In the genomic region with DNA sequence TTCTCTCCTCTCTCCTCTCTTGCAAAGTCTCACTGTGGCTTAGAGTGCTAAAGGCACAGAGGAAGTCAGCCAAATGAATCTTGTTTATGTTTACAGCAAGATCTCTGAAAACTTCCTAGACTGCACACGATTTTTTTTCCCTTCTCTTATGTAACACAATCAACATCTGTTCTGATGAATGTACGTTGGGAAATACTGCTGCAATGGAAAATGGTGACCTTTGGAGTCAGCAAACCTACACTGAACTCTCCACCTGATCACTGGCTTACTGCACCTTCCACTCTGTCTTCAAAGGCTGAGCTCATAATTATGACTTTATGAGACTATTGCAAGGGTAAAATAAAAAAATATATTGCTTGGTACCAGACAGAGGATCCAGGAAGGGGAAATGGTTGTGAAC, we compare ENCODE assay signal across 21 mouse cellular contexts. TPM values are rescaled to one million over a fixed set of nuclear protein-coding genes. Genes with fewer than 3 reads are reported as not detected.
DNase-seq lines count a peak whose midpoint lies in the region; ATAC-seq and TF ChIP-seq lines count a peak whose summit lies in the region.
"Had no signal": no experiment of that assay in that cellular context is flagged by ENCODE, and none has a peak within 500 bp of the region (broad histone marks: within the 10 kb centered on the region; RNA-seq: fewer than 3 reads in every experiment).

No protein-coding gene starts in this region.

- H3K9ac ChIP-seq in kidney, embryonic 14.5 days (ENCODE audit: low read depth, low read length), result no peak overlapping the region; the same call in 1 of the 2 replicates
- H3K9ac ChIP-seq in lung, embryonic 14.5 days, result no peak overlapping the region
- no peak overlapping the region for H3K9ac ChIP-seq in midbrain, embryonic 16.5 days (ENCODE audit: low read depth, low read length)
- H3K9ac ChIP-seq: heart, embryonic 13.5 days; hindbrain, embryonic 14.5 days; neural tube, embryonic 15.5 days; stomach, embryonic 15.5 days had no signal

- WGBS in kidney, embryonic 14.5 days, result 44% methylated on average over 2 of the region's 2 CpGs
- WGBS in lung, embryonic 14.5 days, result 23% methylated on average over 2 of the region's 2 CpGs
- WGBS in large intestine, adult 2 months, result 4% methylated on average over 2 of the region's 2 CpGs
- 81% methylated on average over 2 of the region's 2 CpGs for WGBS in midbrain, embryonic 16.5 days

- H3K36me3 ChIP-seq in kidney, embryonic 14.5 days (ENCODE audit: control insufficient read depth, insufficient read depth, low read length), result no peaks in the 10 kb centered on the region
- no peaks in the 10 kb centered on the region for H3K36me3 ChIP-seq in lung, embryonic 14.5 days (ENCODE audit: insufficient read depth)
- no peaks in the 10 kb centered on the region for H3K36me3 ChIP-seq in midbrain, embryonic 16.5 days (ENCODE audit: control insufficient read depth, insufficient read depth, low read length)
- H3K36me3 ChIP-seq: heart, embryonic 13.5 days; neural tube, embryonic 15.5 days; stomach, embryonic 15.5 days had no signal

- H3K4me2 ChIP-seq in kidney, embryonic 14.5 days (replicated peaks; ENCODE audit: low read depth, low read length), result no peak overlapping the region
- no peak overlapping the region for H3K4me2 ChIP-seq in lung, embryonic 14.5 days
- no peak overlapping the region for H3K4me2 ChIP-seq in midbrain, embryonic 16.5 days (ENCODE audit: low read length)
- H3K4me2 ChIP-seq: heart, embryonic 13.5 days; hindbrain, embryonic 14.5 days; midbrain, embryonic 11.5 days; neural tube, embryonic 15.5 days; stomach, embryonic 15.5 days had no signal

- H3K27ac ChIP-seq in kidney, embryonic 14.5 days (ENCODE audit: low read depth, low read length), result peak overlapping the region; percentile 51; the same call in 1 of the 2 replicates
- H3K27ac ChIP-seq in lung, embryonic 14.5 days (ENCODE audit: low read depth), result no peak overlapping the region
- no peak overlapping the region for H3K27ac ChIP-seq in midbrain, embryonic 16.5 days (ENCODE audit: low read length)
- H3K27ac ChIP-seq: hindbrain, embryonic 14.5 days; neural tube, embryonic 15.5 days; stomach, embryonic 15.5 days had no signal

- H3K27me3 ChIP-seq in kidney, embryonic 14.5 days (ENCODE audit: control insufficient read depth, insufficient read depth, low read length), result no peaks in the 10 kb centered on the region
- no peaks in the 10 kb centered on the region for H3K27me3 ChIP-seq in lung, embryonic 14.5 days (ENCODE audit: insufficient read depth, low read length)
- H3K27me3 ChIP-seq in midbrain, embryonic 16.5 days (ENCODE audit: control insufficient read depth, insufficient read depth, low read depth, low read length), result no peaks in the 10 kb centered on the region
- H3K27me3 ChIP-seq: CH12.LX; heart, embryonic 13.5 days; neural tube, embryonic 15.5 days; stomach, embryonic 15.5 days had no signal

- DNase-seq in kidney, postnatal 4 days, result no peak
- DNase-seq in lung, embryonic 14.5 days, result peak; percentile 55
- no peak for DNase-seq in lung, postnatal 25 days (ENCODE audit: low spot score)
- peak; percentile 81 for DNase-seq in adipocyte (ENCODE audit: low spot score)
- DNase-seq in large intestine, adult 2 months (ENCODE audit: low read depth, low spot score), result peak; percentile 61
- DNase-seq in gastrocnemius, postnatal 4 days (ENCODE audit: low spot score in 2 of 2), result no peak
- DNase-seq: gastrocnemius, postnatal 14 days; lung, postnatal 10 days; retina, postnatal 1 day; thymus, postnatal 14 days had no signal

- TF ChIP-seq CTCF in lung, embryonic 14.5 days (IDR thresholded peaks at IDR 0.05; ENCODE audit: low read depth), result no peak

- H3K4me1 ChIP-seq in kidney, embryonic 14.5 days (ENCODE audit: control insufficient read depth, insufficient read depth, low read length), result 0 out of 2 replicates have a peak, but pooled peaks cover 15% of the 10 kb centered on the region
- H3K4me1 ChIP-seq in lung, embryonic 14.5 days (ENCODE audit: insufficient read depth), result no peaks in the 10 kb centered on the region
- H3K4me1 ChIP-seq in midbrain, embryonic 16.5 days (ENCODE audit: control insufficient read depth, insufficient read depth, low read length), result no peaks in the 10 kb centered on the region
- H3K4me1 ChIP-seq: neural tube, embryonic 15.5 days had no signal

- H3K9me3 ChIP-seq in kidney, embryonic 14.5 days (ENCODE audit: control insufficient read depth, low read length), result no peaks in the 10 kb centered on the region
- H3K9me3 ChIP-seq in lung, embryonic 14.5 days (ENCODE audit: low read depth, low read length), result no peaks in the 10 kb centered on the region
- no peaks in the 10 kb centered on the region for H3K9me3 ChIP-seq in midbrain, embryonic 16.5 days (replicated peaks; ENCODE audit: control insufficient read depth, low read length, poor library complexity, severe bottlenecking)
- H3K9me3 ChIP-seq: heart, embryonic 13.5 days; neural tube, embryonic 15.5 days; stomach, embryonic 15.5 days had no signal

- H3K4me3 ChIP-seq in kidney, embryonic 14.5 days (ENCODE audit: low read length), result no peak overlapping the region
- no peak overlapping the region for H3K4me3 ChIP-seq in lung, embryonic 14.5 days (ENCODE audit: low read depth, low read length)
- H3K4me3 ChIP-seq in midbrain, embryonic 16.5 days (ENCODE audit: low read depth, low read length), result no peak overlapping the region
- H3K4me3 ChIP-seq: erythroblast, embryonic 14.5 days; heart, embryonic 13.5 days; left cerebral cortex, adult 2 months; neural tube, embryonic 15.5 days; stomach, embryonic 15.5 days had no signal

- no peak for ATAC-seq in kidney, embryonic 14.5 days (ENCODE audit: low FRiP score, low TSS enrichment)
- ATAC-seq in lung, embryonic 14.5 days (ENCODE audit: insufficient read depth), result no peak
- ATAC-seq in midbrain, embryonic 16.5 days, result no peak
- ATAC-seq: forebrain, embryonic 16.5 days had no signal

RNA-seq across cellular contexts. Expression of a gene that starts 17.6 kb away (rescaled TPM):
- 25.5 and 25.6 TPM in 2 replicates for polyA plus RNA-seq in kidney, embryonic 14.5 days (2014; fragmentation: Nextera tagmentation; extraction: Ambion mirVana)
- polyA plus RNA-seq in lung, embryonic 14.5 days (2014; fragmentation: Nextera tagmentation; extraction: Ambion mirVana), result 31.5 and 33.9 TPM in 2 replicates
- 17.9 and 23.6 TPM in 2 replicates for polyA plus RNA-seq in large intestine, adult 2 months (2012; rRNA removed)
- polyA plus RNA-seq in midbrain, embryonic 16.5 days (2015; fragmentation: Nextera tagmentation; extraction: Ambion mirVana), result 139 and 148 TPM in 2 replicates
- total RNA-seq in gastrocnemius, postnatal 4 days (2021), result 10 to 100 TPM; 26.9 to 35.6 TPM

RNA-seq across cellular contexts. Expression of a gene that starts 44.1 kb away (rescaled TPM):
- 9.1 and 9.8 TPM in 2 replicates for polyA plus RNA-seq in kidney, embryonic 14.5 days (2014; fragmentation: Nextera tagmentation; extraction: Ambion mirVana)
- polyA plus RNA-seq in lung, embryonic 14.5 days (2014; fragmentation: Nextera tagmentation; extraction: Ambion mirVana), result 7.3 and 10.6 TPM in 2 replicates
- 1.8 and 3.1 TPM in 2 replicates for polyA plus RNA-seq in large intestine, adult 2 months (2012; rRNA removed)
- polyA plus RNA-seq in midbrain, embryonic 16.5 days (2015; fragmentation: Nextera tagmentation; extraction: Ambion mirVana), result 23.2 and 23.3 TPM in 2 replicates
- 10 to 100 TPM in 1 of 2 experiments, 1 to 10 TPM in 1; 10.0 to 11.7 TPM for total RNA-seq in gastrocnemius, postnatal 4 days (2021)

Comparison
In these comparisons a context has a peak if more than half of its experiments do, and no peak if none do; other contexts are left out.
1. DNase-seq: peak in lung, embryonic 14.5 days (single experiment), adipocyte (single experiment) and large intestine, adult 2 months (single experiment); none in kidney, postnatal 4 days (0 of 2), lung, postnatal 25 days (single experiment) and gastrocnemius, postnatal 4 days (0 of 2).